18 mouse cellular contexts compared by ENCODE assay signal in genomic region chr17:85614011-85614721, GRCm38 (mm10). TPM values are rescaled to one million over a fixed set of nuclear protein-coding genes. Genes with fewer than 3 reads are reported as not detected.
DNase-seq lines count a peak whose midpoint lies in the region; ATAC-seq and TF ChIP-seq lines count a peak whose summit lies in the region.
"Had no signal": no experiment of that assay in that cellular context is flagged by ENCODE, and none has a peak within 500 bp of the region (broad histone marks: within the 10 kb centered on the region; RNA-seq: fewer than 3 reads in every experiment).

No protein-coding gene starts in this region.

- peak overlapping the region; percentile 19 for H3K4me3 ChIP-seq in ES-Bruce4 (ENCODE audit: low read depth, low read length)
- H3K4me3 ChIP-seq in ES-E14 (ENCODE audit: insufficient read depth in 1 of 2, low read depth in 1 of 2, low read length in 2 of 2, poor library complexity in 1 of 2, severe bottlenecking in 1 of 2) = peak overlapping the region; percentile 9 to 25; a peak in 3 of 4 replicates
- peak overlapping the region; percentile 46 for H3K4me3 ChIP-seq in forebrain, embryonic 11.5 days (ENCODE audit: low read depth, low read length)
- H3K4me3 ChIP-seq in midbrain, embryonic 10.5 days = peak overlapping the region; percentile 51
- H3K4me3 ChIP-seq in lung, adult 2 months (replicated peaks; ENCODE audit: extremely low read depth, low read depth, low read length) = no peak overlapping the region
- H3K4me3 ChIP-seq: lung, embryonic 15.5 days had no signal

- H3K27ac ChIP-seq in ES-Bruce4 (ENCODE audit: insufficient read depth, low read length) = no peak overlapping the region
- H3K27ac ChIP-seq in ES-E14 (ENCODE audit: insufficient read depth, low read depth, low read length, poor library complexity, severe bottlenecking) = no peak overlapping the region
- peak overlapping the region; percentile 68 for H3K27ac ChIP-seq in forebrain, embryonic 11.5 days (ENCODE audit: low read depth, low read length)
- H3K27ac ChIP-seq in midbrain, embryonic 10.5 days (replicated peaks) = peak overlapping the region; percentile 18
- H3K27ac ChIP-seq: lung, embryonic 15.5 days had no signal

- TF ChIP-seq CTCF in ES-Bruce4 (IDR thresholded peaks at IDR 0.05; ENCODE audit: low read depth, low read length) = no peak
- no peak for TF ChIP-seq CTCF in lung, adult 2 months (IDR thresholded peaks at IDR 0.05; ENCODE audit: insufficient read depth, low read length)

- H3K4me1 ChIP-seq in ES-Bruce4 (ENCODE audit: control insufficient read depth, insufficient read depth, low read length) = peaks cover 2% of the 10 kb centered on the region
- H3K4me1 ChIP-seq in ES-E14 (ENCODE audit: control insufficient read depth in 2 of 2, insufficient read depth in 2 of 2, low read length in 2 of 2, poor library complexity in 1 of 2) = peaks cover 0 to 8% of the 10 kb centered on the region in 2 experiments; a peak in 2 of 4 replicates
- H3K4me1 ChIP-seq in forebrain, embryonic 11.5 days (replicated peaks; ENCODE audit: control insufficient read depth, insufficient read depth, low read length) = peaks cover 16% of the 10 kb centered on the region
- peaks cover 59% of the 10 kb centered on the region for H3K4me1 ChIP-seq in midbrain, embryonic 10.5 days
- H3K4me1 ChIP-seq in lung, adult 2 months (ENCODE audit: control insufficient read depth, insufficient read depth, low read length) = no peaks in the 10 kb centered on the region

- no peak for ATAC-seq in forebrain, embryonic 11.5 days (replicated peaks; ENCODE audit: low FRiP score)
- ATAC-seq in monocyte, adult 5-6 weeks (replicated peaks; ENCODE audit: insufficient number of reproducible peaks, low FRiP score, low TSS enrichment, poor library complexity, severe bottlenecking) = no peak
- ATAC-seq: intestine, embryonic 16.5 days had no signal

- H3K27me3 ChIP-seq in ES-Bruce4 (ENCODE audit: control insufficient read depth, insufficient read depth, low read length, poor library complexity, severe bottlenecking) = peaks cover 60% of the 10 kb centered on the region
- H3K27me3 ChIP-seq in forebrain, embryonic 11.5 days (ENCODE audit: control insufficient read depth, insufficient read depth, low read length) = peaks cover 81% of the 10 kb centered on the region
- peaks cover 100% of the 10 kb centered on the region for H3K27me3 ChIP-seq in midbrain, embryonic 10.5 days (ENCODE audit: low read depth, poor library complexity, severe bottlenecking)

- TF ChIP-seq EP300 in ES-Bruce4 (IDR thresholded peaks at IDR 0.05; ENCODE audit: insufficient read depth, low read depth, low read length) = no peak

- under 1% methylated on average over 30 of the region's 30 CpGs for WGBS in forebrain, embryonic 11.5 days
- WGBS in midbrain, embryonic 10.5 days = 1% methylated on average over 30 of the region's 30 CpGs
- 3% methylated on average over 30 of the region's 30 CpGs for WGBS in lung, adult 2 months

- no peak overlapping the region for H3K9ac ChIP-seq in ES-Bruce4 (ENCODE audit: low read depth, poor library complexity, severe bottlenecking)
- H3K9ac ChIP-seq in ES-E14 (ENCODE audit: insufficient read depth, low read depth, low read length, poor library complexity, severe bottlenecking) = no peak overlapping the region
- H3K9ac ChIP-seq in forebrain, embryonic 11.5 days (ENCODE audit: low read length) = peak overlapping the region; percentile 61
- H3K9ac ChIP-seq: lung, embryonic 15.5 days had no signal

- H3K9me3 ChIP-seq in ES-Bruce4 (replicated peaks; ENCODE audit: control insufficient read depth, insufficient read depth, low read length, poor library complexity, severe bottlenecking) (0 out of 2 replicates have a peak, but pooled peaks cover 4% of the 10 kb centered on the region), ES-E14 (ENCODE audit: control insufficient read depth, insufficient read depth, low read depth, low read length) (no peaks in the 10 kb centered on the region)
- H3K9me3 ChIP-seq in forebrain, embryonic 11.5 days (ENCODE audit: control insufficient read depth, low read length) = no peaks in the 10 kb centered on the region
- no peaks in the 10 kb centered on the region for H3K9me3 ChIP-seq in midbrain, embryonic 10.5 days (replicated peaks)
- H3K9me3 ChIP-seq: G1E; lung, embryonic 15.5 days had no signal

- peak overlapping the region; percentile 71 for H3K4me2 ChIP-seq in forebrain, embryonic 11.5 days (ENCODE audit: low read depth, low read length, severe bottlenecking)
- H3K4me2 ChIP-seq: lung, embryonic 15.5 days had no signal

- in situ Hi-C loops in ES-E14 (cut with MboI; ENCODE audit: low sequenced_read_pairs in 2 of 2, unreplicated experiment in 2 of 2) = loop anchor here in 1 of 2 experiments (5.0 kb wide), 1 partner anchor 73 kb away; the partner anchor contains the start of gene Six2

- no peak for TF ChIP-seq POLR2A in ES-Bruce4 (IDR thresholded peaks at IDR 0.05; ENCODE audit: insufficient read depth, low read length)
- no peak for TF ChIP-seq POLR2A in lung, adult 2 months (IDR thresholded peaks at IDR 0.05; ENCODE audit: borderline replicate concordance, extremely low read depth, low read depth, low read length)

- no peak for DNase-seq in ES-E14 (ENCODE audit: low read depth, low spot score)
- peak; percentile 64 for DNase-seq in forebrain, embryonic 11.5 days (ENCODE audit: low spot score)
- peak; percentile 29 for DNase-seq in midbrain, embryonic 10.5 days (ENCODE audit: low spot score)
- DNase-seq in lung, adult 2 months = no peak
- no peak for DNase-seq in gastrocnemius, postnatal 25 days
- DNase-seq: cerebellum, adult 2 months; right cerebral cortex, postnatal 4 days had no signal

- H3K36me3 ChIP-seq in ES-Bruce4 (ENCODE audit: control insufficient read depth, insufficient read depth, low read length, poor library complexity, severe bottlenecking) (no peaks in the 10 kb centered on the region), ES-E14 (ENCODE audit: control insufficient read depth, insufficient read depth, low read length, poor library complexity, severe bottlenecking) (no peaks in the 10 kb centered on the region)
- H3K36me3 ChIP-seq in forebrain, embryonic 11.5 days (ENCODE audit: control insufficient read depth, insufficient read depth, low read length) = no peaks in the 10 kb centered on the region
- H3K36me3 ChIP-seq in midbrain, embryonic 10.5 days = no peaks in the 10 kb centered on the region
- H3K36me3 ChIP-seq: G1E; lung, embryonic 15.5 days had no signal

TF ChIP-seq in ES-E14, 5 proteins besides CTCF, POLR2A, EP300 and RAD21:
- TF ChIP-seq HCFC1 (IDR thresholded peaks at IDR 0.05; ENCODE audit: borderline replicate concordance, insufficient read depth, low read length) = no peak

RNA-seq across cellular contexts. Expression of gene Six3, which starts 0.8 kb away (rescaled TPM):
- 0.26 TPM in 1 of 2 replicates, not detected in the other for polyA plus RNA-seq in ES-Bruce4 (2011; ENCODE audit: insufficient read depth, insufficient read length, low read depth, missing spikeins)
- 0.11 TPM in 1 of 2 replicates, not detected in the other for total RNA-seq in ES-E14 (2012; rRNA removed)
- polyA plus RNA-seq in forebrain, embryonic 11.5 days (2014; fragmentation: Nextera tagmentation; extraction: Ambion mirVana) = 17.1 and 17.5 TPM in 2 replicates
- polyA plus RNA-seq in midbrain, embryonic 10.5 days (2016; fragmentation: Nextera tagmentation; extraction: Ambion mirVana) = 4.0 and 7.9 TPM in 2 replicates
- polyA plus RNA-seq in lung, adult 2 months (2012; rRNA removed) = not detected in 2 replicates
- total RNA-seq in monocyte, adult 5-6 weeks (2017) = not detected in 3 replicates
- total RNA-seq in gastrocnemius, postnatal 25 days (2021) = not detected
- total RNA-seq: gastrocnemius, adult 8-10 months; megakaryocyte-erythroid progenitor cell, adult 5-6 weeks; neutrophil, adult 5-6 weeks had no signal
- polyA plus RNA-seq: G1E; heart, embryonic 16.5 days; intestine, embryonic 16.5 days; large intestine, adult 2 months; lung, embryonic 15.5 days; stomach, embryonic 16.5 days had no signal

Comparison
In these comparisons a context has a peak if more than half of its experiments do, and no peak if none do; other contexts are left out.
1. H3K27ac ChIP-seq: peak in forebrain, embryonic 11.5 days (single experiment) and midbrain, embryonic 10.5 days (single experiment); none in ES-Bruce4 (single experiment) and ES-E14 (single experiment).
2. DNase-seq: peak in forebrain, embryonic 11.5 days (single experiment) and midbrain, embryonic 10.5 days (single experiment); none in ES-E14 (single experiment), lung, adult 2 months (single experiment) and gastrocnemius, postnatal 25 days (single experiment).